Mouse (Mus musculus): ENCODE measurements around the gene Bub3. TPM values are rescaled to one million over a fixed set of nuclear protein-coding genes. Genes with fewer than 3 reads are reported as not detected.

Bub3 gene
- total RNA-seq, 2 experiments from 2014 or later = 32.5 to 32.8 TPM

GRCm38 (mm10) chr7:131554341-131555180 lies 5.5 kb upstream of the Bub3 start:
- intact Hi-C loops (cut with DNase I) = loop anchor here (5.0 to 10.0 kb wide), 2 partner anchors 192 to 1000 kb away; partner anchors contain the start of gene 2310057M21Rik
- DNase-seq (ENCODE audit: low spot score) = no peak

GRCm38 (mm10) chr7:131555301-131556081 lies 4.5 kb upstream of the Bub3 start:
- intact Hi-C loops (cut with DNase I) = loop anchor here (5.0 to 10.0 kb wide), 2 partner anchors 193 to 999 kb away; partner anchors contain the start of gene 2310057M21Rik
- no peak for DNase-seq (ENCODE audit: low spot score)

- intact Hi-C loops (cut with DNase I) = loop anchor here (5.0 to 10.0 kb wide), 2 partner anchors 194 to 999 kb away; partner anchors contain the start of gene 2310057M21Rik
- no peak for DNase-seq (ENCODE audit: low spot score)
These were observed 3.9 kb upstream of the Bub3 start for GRCm38 (mm10) chr7:131556116-131556515.

- DNase-seq (ENCODE audit: low spot score) = no peak
- intact Hi-C loops (cut with DNase I) = loop anchor here (5.0 to 10.0 kb wide), 2 partner anchors 194 to 998 kb away; partner anchors contain the start of gene 2310057M21Rik
These were observed 3.3 kb upstream of the Bub3 start for GRCm38 (mm10) chr7:131556541-131557271.

DNA sequence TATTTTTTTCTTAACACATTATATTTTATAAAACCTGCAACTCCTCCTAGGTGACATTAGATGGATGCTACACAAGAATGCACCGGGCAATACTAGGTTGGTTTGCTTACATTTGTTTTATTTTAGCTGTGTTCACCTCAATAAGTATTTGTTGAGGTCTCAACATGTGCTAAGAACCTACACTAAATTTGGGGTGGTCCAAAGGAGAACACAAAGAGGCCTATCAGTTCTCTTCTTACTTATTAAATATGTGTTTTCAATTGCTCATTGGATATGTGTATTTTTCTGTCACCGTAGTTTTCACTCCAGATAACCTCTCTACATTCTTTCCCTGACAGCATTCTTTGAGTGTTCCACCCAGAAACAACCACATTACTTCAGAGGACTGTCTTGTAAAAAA lies 2.3 kb upstream of the Bub3 start:
- intact Hi-C loops (cut with DNase I) = loop anchor here (2.0 to 10.0 kb wide), 3 partner anchors 13 to 997 kb away; partner anchors contain the start of gene 2310057M21Rik
- no peak for DNase-seq (ENCODE audit: low spot score)

DNA sequence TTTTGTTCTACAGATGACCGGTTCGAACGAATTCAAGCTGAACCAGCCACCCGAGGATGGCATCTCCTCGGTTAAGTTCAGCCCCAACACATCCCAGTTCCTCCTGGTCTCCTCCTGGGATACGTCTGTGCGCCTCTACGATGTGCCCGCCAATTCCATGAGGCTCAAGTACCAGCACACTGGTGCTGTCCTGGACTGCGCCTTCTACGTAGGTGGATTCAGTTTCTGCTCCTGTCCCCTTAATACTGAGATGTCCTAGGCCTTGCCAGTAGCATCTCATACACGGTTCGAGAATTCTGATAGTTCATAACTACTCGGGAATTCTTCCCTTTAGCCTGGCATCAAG lies 648 bp downstream of the Bub3 start:
- DNase-seq (ENCODE audit: low spot score) = no peak
- intact Hi-C loops (cut with DNase I) = loop anchor here (5.0 kb wide), 1 partner anchor 148 kb away; the partner anchor contains the start of genes Acadsb and Ikzf5

GRCm38 (mm10) chr7:131575246-131575645 lies 15.2 kb downstream of the Bub3 start:
- DNase-seq (ENCODE audit: low spot score) = no peak
- intact Hi-C loops (cut with DNase I) = no loop called here

GRCm38 (mm10) chr7:131582178-131582577 lies 22.2 kb downstream of the Bub3 start:
- no peak for DNase-seq (ENCODE audit: low spot score)
- intact Hi-C loops (cut with DNase I) = no loop called here

GRCm38 (mm10) chr7:131585551-131585950 lies 25.5 kb downstream of the Bub3 start:
- intact Hi-C loops (cut with DNase I) = no loop called here
- no peak for DNase-seq (ENCODE audit: low spot score)

- intact Hi-C loops (cut with DNase I) = no loop called here
- DNase-seq (ENCODE audit: low spot score) = no peak
These were observed 37.9 kb downstream of the Bub3 start for GRCm38 (mm10) chr7:131597779-131598482.

DNA sequence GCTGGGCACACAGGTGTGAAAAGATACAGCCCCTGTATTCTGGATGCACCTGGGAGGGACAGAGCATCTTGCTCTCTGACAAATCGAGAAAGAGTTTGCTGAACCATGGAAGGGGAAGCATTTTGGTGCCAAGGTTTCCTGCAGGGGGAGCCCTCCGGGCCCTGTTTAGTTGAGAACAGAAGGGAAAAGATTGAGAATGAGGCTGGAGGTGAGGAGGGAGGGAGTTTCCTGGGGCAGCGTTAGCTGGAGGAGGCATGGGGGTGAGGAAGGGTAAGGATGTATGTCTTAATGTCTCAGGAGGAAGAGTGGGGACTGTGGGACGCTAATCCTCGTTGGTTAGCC lies 38.4 kb downstream of the Bub3 start:
- DNase-seq (ENCODE audit: low spot score) = no peak
- intact Hi-C loops (cut with DNase I) = no loop called here

DNA sequence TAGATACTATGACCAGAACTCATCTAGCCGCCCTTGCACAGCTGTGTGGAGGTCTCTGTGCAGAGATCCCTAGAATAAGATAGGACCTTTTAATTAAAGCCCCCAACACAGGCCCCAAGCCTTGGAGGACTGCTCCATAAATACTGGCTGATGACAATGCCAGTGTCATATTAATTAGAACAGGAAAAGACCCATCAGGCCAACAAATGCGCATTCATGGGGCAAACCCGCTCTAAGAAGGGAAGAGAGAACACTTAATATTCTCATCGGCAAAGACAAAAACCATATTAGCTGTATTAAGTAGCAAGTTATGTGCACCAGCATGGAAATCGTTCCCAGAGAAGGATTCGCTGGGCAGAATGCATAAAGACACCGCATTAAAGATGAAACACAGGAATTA lies 42.1 kb downstream of the Bub3 start:
- intact Hi-C loops (cut with DNase I) = no loop called here
- no peak for DNase-seq (ENCODE audit: low spot score)

DNA sequence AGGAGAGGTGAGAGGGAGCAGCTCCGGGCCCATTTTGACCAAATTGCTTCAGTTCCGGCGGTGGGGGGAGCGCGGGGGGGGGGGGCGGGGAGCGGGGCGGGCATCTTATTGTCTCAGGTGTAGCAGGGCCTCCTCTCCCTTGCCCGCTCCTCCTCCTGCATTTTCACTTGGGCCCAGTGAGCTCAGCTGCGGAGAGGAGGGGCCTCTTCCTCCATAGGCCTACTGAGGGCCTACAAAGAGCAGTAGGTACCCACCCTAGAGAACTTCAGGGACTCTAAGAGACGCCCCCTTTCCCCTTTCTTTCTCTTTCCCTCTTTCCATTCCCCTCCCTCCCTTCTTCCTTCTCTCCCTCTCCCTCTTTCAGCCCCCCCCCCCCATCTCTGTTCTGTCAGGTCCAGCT lies 43.2 kb downstream of the Bub3 start:
- intact Hi-C loops (cut with DNase I) = no loop called here
- DNase-seq (ENCODE audit: low spot score) = no peak

GRCm38 (mm10) chr7:131604946-131605345 lies 44.9 kb downstream of the Bub3 start:
- intact Hi-C loops (cut with DNase I) = no loop called here
- DNase-seq (ENCODE audit: low spot score) = no peak

- no peak for DNase-seq (ENCODE audit: low spot score)
- intact Hi-C loops (cut with DNase I) = no loop called here
These were observed 45.5 kb downstream of the Bub3 start for GRCm38 (mm10) chr7:131605481-131605880.

GRCm38 (mm10) chr7:131608049-131608448 lies 48.0 kb downstream of the Bub3 start:
- DNase-seq (ENCODE audit: low spot score) = no peak
- intact Hi-C loops (cut with DNase I) = no loop called here

DNA sequence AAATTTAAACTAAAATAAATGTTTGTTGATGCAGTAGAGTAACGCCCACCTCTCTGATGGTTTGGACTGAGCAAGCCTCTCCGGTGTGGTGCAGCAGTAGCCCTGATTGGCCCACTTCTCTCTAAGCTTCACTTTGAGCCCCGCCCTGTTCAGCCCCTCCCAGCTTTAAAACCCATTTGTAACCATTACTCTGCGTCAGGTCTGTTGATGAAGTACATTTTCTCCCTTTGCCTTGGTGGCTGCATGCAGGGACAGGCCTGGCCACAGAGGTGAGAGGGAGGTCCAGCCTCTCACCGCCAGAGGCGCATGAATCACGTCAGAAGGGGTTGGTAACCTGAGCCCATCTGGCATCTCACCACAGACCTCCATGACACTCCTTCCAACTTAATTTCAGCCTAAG lies 49.7 kb downstream of the Bub3 start:
- DNase-seq (ENCODE audit: low spot score) = no peak
- intact Hi-C loops (cut with DNase I) = no loop called here
